Mouse (Mus musculus): ENCODE results near the gene Cldn13.
"Not testable (repeated sequence)": the region's sequence is repeated elsewhere in the genome, so short reads cannot be mapped to it uniquely, and the experiment has no call there.

Cldn13 gene

DNA sequence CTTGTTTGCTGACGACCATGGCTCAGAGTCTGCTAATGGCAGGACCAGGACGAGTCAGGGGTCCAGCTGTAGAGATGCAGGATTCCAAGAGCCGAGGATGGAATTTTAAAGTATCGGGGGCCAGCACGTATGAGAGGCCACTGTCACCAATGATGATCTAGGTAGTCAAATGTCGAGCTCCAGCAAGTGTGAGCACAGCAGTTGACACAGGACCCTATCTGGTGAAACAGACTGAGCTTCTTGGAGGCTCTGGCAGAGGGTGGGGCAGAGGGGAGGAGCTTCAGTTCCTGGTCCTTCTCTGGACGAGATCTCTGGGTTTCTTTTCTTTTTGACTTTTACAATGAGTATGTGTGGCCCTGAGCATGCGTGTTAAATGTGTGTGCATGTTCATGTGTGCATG is at the start of gene Cldn13:
TSS of gene Cldn13 (minus strand) at position 216 of the 400 bp plus-strand sequence.
- DNase-seq, result peak; percentile 94

DNA sequence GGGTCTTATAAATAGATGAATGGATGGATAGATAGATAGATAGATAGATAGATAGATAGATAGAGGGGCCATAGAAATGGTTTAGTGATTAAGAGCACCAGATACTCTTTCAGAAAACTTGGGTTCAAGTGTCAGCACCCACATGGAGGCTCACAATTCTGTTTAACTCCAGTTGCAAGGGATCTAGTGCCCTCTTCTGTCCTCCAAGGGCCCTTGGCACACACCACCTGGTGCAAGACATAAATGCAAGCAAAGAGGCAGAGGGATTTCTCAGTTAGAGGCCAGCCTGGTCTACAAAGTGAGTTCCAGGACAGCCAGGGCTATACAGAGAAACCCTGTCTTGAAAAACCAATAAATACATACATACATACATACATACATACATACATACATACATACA is 49.3 kb upstream of the Cldn13 start:
- DNase-seq, result not testable (repeated sequence)

DNA sequence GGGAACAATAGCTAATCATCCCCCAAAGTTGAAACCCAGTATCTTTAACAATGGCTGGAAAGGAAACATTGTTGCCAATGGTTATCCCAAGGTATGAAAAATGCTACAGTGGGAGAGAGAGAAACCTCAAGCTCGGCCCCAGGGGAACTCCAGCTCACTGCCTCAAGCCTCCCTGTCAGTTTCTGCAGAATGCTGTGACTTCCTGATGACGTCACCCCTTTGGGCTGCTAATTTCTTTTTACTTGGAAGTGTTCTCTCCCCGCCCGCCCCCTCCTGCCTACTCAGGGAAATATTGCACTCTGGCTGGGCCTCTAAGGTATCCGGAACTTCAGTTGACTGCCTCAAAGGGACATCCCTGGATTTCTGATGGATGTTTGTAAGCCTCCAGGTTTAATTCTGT is 48.2 kb upstream of the Cldn13 start:
- no peak for DNase-seq

DNA sequence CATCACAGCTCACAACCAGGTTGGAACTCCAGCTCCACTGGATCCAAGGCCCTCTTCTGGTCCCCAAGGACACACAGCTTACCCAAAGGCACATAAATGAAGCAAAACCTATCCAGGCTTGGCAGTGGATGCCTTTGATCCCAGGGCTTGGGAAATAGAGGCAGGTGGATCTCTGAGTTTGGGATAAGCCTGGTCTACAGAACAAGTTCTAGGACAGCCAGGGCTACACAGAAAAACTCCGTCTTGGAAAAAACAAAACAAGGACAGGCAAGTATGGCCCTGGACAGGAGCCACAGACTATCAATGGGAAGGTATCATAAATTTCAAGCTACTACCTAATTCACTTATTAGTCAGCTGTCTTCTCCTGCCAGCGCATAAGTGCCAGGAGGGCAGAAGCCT is 46.2 kb upstream of the Cldn13 start:
- DNase-seq, result no peak

DNA sequence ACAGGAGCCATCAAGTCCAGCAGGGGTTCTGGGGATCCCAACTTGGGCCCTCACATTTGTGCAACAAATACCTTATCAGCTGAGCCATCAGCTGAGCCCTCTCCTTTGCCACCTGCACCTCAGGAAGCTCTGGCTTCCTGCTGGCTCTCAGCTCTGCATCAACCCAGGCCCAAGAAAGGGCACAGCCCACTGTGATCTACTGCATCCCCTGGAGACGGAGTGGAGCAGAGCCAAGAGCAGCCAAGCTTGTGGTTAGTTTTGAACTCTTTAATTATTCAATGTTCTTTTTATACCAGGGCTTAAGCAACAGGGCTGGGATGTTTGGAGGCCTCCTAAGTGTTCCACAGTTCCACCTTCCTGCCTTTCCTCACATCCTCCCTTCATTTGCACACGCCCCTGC is 45.1 kb upstream of the Cldn13 start:
- no peak for DNase-seq

DNA sequence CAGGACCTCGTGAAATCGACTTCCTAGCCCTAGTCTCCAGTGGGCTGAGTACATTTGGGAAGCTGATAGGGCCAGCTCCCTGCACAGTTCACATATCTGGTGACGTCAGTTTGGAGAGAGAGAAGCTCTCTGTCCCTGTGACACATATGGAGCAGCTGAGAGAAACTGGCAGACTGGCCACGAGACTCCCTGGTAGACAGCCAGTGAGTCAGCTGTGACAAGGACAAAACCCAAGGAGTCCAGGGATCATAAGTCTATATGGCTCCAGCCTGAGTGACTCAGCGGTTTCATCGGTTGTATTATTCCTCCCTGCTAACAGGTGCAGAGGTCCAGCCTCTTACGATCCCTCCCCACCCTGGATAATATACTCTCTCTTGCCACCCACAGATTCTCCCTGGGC is 43.8 kb upstream of the Cldn13 start:
- DNase-seq, result no peak

DNA sequence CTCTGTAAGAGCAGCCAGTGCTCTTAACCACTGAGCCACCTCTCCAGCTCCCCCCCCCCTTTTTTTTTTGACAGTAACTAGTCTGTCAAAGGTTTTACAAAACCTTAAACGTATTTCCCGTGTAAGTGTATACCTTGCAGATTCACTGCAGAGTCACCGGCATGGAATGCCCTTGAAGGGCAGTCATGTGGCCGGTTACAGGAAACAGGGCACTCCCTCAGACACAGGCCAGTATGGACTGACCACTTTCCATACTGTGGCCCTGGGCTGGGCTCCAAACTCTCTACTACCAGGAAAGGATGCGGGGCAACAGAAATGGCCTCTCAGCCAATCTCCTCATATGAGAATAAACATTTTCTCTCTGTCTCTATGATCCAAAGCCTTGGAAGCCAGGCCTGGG is 40.2 kb upstream of the Cldn13 start:
- no peak for DNase-seq

DNA sequence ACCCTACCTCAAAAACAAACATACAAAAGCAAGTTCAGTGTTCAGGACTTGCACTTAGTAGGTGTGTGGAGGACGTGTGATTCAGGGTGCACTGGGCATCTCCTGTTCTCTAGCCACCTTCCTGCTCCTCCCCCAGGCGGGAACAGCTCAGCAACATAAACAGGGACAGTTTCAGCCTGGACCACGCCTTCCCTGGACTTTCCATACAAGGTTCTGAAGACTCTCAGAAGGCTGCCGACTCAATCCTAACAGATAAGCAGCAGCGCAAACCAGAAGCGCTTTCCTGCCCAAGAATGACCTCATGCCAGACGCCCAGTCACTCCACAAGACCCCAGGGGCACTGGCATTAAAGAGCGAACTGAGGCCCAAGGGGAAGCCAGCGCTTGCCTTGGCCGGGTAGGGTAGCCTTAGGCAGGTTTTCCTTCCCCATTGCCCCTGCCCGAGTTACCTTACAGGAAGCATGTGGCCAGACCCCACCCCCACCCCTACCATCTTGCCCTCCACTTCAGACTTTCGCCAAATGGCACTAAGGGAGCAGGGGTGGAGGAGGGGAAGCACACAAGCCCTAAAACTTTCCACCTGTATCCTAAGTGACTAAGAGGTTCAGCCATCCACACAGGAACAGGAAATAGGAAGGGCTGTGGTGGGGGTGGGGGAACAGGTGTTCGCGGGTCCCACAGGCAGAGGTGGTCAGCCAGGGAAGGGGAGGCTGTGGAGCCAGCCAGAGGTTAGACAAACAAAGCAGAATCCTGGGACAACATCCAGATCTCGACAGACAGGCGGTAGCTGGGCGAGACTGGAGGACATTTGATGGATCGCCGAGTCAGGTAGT is 35.9 kb upstream of the Cldn13 start:
- peak; percentile 30 for DNase-seq

DNA sequence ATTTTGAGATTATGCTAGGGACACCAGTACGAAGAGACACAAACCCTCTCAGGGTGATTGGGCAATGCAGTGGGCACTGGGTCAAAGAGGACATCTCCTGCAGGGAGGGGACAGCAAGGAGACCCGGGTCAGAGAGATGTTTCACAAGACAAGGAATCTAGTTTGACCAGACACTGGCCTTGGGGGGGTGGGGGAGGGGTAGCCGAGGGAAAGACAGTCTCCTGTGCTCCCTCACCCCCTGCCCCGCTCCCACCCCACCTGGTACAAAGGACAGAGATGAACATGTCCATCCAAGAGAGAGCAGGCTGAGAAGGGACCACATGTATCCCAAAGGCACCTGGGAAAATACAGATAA is 32.7 kb upstream of the Cldn13 start:
- DNase-seq, result no peak

DNA sequence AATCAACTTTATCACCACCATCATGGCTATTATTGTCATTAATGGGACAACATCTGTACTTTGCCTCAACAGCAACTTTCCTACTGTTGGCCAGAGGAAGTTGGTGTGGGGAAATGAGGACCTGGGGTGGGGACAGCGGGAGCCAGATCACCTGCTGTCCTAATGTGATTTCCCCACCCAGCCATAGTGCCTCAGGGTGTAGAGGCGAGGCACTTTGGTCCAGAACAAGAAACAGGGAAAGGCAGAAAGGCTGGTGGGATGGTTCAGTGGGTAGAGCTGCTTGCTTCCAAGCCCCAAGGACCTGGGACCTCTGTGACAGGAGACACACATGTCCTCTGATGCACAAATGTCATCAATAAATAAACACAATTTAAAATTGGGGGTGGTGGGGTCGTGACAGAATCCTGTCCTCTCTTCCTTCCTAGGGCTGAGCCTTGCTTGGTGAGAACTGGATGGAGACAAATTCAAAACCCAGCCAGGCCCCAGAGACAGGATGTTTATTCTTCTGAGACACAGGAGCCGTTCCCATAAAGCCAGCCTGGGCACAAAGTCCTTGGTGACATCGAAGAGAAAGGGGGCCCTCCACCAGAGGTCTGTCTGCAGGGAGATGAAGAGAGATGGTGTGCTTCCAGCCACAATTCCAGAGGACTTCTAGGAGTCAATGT is 32.2 kb upstream of the Cldn13 start:
- no peak for DNase-seq

DNA sequence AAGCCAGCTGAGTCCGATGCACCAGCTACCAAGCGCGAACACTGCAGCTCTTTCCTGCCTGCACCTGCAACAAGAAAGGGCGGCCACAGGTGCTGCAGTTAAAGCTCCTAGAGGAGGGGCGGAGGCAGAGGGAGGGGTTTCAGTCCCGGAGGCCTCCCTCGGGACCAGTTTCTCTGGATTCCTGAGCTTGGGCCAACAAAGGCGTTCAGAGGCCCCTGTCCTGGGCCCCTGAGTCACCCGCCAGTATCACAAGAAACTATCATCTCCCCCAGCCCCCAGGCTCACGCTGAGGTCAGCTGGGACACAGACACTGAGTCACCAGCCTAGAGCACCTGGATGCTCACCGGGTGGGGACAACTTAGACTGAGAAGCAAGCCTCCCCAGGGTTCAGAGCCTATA is 31.5 kb upstream of the Cldn13 start, which contains the start of gene Cldn4:
TSS of gene Cldn4 (minus strand) at position 78 of the 399 bp plus-strand sequence.
- no peak for DNase-seq

DNA sequence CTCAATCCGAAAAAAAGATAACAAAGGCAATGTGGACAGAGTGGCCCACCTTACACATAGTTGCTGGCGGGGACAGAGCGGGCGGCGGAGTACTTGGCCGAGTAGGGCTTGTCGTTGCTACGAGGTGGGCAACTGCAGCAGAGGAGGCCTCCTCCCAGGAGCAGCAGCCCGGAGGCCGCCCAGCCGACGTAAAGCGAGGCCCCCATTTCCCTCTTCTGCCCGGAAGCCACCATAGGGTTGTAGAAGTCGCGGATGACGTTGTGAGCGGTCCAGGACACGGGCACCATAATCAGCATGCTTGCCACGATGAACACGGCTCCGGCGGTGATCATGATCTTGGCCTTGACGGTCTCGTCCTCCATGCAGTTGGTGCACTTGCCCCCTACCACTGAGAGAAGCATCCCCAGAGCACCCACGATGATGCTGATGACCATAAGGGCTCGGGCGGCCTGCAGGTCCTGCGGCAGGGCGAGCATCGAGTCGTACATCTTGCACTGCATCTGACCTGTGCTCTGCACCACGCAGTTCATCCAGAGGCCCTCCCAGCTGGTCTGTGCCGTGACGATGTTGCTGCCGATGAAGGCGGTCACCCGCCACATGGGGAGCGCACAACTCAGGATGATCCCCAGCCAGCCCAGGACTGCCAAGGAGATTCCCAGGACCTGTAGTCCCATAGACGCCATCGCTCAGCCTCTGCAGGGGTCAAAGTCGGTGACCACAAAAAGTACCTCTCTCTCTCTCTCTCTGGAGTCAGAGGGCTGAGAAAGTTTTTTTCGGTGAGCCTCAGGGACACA is 30.9 kb upstream of the Cldn13 start:
- no peak for DNase-seq

DNA sequence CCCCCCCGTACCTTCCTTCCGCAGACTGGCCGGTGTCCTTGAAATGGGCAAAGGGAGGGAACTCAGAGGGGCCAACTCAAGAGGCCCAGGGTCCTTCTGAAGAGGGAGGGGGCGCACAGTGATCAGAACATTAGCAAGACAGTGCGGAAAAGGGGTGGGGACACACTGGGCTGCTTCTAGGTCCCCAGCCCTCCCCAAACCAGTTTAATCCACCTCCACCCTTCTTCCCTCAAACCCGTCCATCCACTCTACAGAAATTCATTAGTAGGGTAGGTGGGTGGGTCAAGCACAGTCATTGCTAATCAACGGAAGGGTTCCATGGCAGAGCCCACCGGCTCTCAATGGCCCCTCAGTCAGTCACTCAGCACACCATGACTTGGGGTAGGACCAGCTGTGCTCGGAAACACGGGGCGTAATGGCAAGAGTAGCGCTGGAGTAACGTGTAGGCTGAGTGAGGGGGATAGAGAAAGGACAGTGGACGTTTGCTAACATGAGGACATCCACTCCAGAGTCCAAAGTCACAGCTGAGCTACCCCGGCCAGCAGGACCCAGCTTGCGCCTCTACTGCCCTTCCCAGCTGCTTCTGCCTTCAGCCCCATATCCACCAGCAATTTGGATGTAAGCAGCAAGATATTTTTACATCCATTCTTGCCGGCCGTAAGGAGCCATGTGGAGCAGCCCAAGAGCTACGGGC is 30.1 kb upstream of the Cldn13 start:
- no peak for DNase-seq

DNA sequence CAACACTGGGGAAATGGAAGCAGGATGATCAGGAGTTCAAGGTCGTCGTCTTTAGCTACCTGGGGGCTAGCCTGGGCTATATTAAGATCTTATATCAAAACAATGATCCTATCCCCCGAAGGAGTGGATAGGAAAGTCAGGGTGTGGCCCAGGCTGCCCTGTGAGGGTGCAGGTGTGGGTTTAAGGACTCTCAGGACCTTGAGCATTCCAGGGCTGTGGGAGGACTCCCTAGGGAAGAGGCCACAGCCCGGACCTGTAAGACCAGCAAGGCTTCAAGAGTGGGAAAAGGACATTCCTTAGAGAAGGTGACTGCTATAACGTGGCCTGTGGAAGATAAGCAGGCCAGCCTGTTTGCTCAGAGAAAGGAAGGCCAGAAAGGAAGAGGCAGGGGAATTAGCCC is 28.9 kb upstream of the Cldn13 start:
- DNase-seq, result no peak

DNA sequence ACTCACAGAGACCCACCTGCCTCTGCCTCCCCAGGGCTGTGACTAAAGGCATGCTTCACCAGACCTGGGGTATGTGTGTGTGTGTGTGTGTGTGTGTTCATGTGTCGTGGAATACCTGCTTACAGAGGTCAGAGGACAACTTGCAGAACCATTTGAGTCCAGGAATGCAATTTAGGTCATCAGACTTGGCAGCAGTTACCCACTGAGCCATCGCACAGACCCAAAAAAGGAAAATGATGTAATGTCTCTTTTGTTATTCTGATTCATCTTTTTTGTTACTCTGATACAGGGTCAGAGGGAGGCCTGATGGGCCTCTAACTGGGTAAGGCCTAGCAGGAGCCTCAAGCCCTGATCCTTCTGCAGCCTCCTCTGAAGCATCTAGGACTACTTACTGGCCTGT is 27.4 kb upstream of the Cldn13 start:
- no peak for DNase-seq

DNA sequence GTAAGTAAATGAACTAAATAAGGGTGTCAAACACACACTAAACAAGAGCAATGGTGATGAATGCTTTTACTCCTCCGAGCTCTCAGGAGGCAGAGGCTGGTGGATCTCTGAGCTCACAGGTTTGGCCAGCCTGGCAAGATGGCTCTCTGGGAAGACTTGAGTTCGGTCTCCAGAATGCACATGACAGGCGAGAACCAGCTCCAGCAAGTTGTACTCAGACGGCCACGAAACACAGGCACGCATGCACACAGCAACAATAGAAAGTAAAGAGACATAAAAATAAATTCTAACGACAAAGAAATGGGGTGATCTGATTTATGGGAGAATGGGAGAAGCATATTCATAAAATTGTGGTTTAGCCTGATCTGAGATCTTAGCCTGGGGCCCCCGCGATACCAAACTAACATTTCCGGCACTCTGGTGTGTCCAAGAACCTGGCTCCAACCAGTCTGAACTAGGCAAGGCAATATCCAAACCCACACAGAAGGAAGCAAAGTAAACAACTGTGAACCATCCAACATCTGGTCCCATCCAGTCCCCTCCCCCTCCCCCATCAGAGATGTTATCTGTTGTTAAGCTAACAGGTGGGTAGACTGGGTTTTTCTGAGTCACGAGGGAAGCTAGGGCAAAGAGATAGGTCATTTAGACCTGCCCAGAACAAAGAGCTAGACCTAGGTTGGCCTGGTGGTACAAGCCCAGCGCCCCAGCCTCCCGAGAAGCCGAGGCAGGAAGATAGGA is 26.3 kb upstream of the Cldn13 start:
- DNase-seq, result peak; percentile 34

DNA sequence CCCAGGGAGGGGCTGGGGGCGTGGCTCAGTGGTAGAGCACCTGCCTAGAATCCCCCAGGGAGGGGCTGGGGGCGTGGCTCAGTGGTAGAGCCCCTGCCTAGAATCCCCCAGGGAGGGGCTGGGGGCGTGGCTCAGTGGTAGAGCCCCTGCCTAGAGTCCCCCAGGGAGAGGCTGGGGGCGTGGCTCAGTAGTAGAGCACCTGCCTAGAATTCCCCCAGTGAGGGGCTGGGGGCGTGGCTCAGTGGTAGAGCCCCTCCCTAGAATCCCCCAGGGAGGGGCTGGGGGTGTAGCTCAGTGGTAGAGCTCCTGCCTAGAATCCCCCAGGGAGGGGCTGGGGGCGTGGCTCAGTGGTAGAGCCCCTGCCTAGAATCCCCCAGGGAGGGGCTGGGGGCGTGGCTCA is 24.2 kb upstream of the Cldn13 start:
- DNase-seq, result not testable (repeated sequence)

DNA sequence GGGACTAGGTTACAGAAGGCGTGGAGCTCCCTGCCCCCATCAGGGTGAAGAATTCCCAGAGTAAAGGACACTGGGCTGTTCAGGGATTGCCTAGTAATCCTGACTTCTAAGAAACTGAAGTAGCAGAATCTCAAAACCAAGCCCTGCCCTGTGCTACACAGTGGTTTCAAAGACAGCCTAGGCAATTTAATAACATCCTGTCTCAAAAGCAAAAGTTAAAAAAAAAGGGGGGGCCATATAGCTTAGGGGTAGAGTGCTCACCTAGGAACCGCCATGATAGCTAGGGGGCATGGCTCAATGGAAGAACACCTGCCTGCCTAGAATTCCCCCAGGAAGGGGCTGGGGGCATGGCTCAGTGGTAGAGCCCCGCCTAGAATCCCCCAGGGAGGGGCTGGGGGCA is 23.7 kb upstream of the Cldn13 start:
- no peak for DNase-seq

DNA sequence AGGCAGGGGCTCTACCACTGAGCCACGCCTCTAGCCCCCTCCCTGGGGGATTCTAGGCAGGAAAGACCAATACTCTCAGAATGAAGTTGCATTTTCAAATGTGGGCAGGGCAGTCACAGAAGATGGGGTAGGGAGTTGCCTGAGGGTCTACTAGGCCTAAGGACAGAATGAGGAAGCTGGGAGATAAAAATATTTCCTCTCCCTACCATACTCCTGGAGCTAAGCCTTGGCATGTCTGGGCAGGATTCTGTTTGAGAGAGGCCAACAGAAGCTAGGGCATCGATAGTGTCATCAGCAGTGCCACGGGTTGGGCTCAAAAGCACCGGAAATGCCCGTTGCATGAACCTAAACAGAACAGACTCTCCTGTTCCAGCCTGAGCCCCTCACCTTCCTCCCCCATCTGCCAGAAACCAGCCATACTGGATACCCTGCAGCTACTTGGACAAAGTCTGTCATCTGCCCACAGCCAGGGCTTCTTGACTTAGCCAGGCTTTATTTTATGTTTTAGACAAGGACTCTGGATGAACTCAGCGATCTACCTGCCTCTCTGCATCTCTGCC is 21.4 kb upstream of the Cldn13 start:
- no peak for DNase-seq

DNA sequence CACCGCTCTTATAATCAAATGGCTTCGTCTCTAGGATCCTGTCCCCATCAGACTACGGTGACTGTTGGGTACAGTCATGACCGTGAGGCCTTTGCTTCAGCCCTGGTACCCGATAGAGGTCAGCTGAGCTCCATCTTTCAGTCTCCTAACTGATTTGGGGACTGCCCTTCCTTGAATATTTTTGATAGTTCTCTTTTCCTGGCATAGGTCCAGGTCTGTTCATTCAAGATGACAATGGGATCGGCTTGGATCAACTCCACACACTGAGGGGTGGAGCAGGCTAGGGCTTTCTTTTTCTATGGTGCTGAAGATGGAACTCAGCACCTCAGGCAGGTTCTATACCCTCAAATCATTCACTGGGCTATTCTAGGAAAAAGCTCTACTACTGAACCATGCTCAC is 20.7 kb upstream of the Cldn13 start:
- DNase-seq, result no peak

DNA sequence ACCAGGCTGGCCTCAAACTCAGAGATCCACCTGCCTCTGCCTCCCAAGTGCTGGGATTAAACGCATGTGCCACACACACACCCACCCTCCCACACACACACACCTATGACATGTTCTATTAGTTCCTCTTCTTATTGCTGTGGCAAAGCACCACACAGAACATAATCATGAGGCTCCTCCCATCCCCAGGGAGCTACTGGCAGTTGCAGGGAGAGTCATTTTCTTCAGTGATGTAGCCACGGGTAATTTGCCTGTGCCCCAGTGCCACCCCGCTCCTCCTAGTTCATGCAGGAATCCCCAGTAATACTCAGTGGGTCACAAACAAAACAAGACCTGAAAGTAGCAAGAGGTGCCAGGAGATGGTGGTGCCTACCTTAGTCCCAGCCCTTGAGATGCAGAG is 19.3 kb upstream of the Cldn13 start:
- no peak for DNase-seq

DNA sequence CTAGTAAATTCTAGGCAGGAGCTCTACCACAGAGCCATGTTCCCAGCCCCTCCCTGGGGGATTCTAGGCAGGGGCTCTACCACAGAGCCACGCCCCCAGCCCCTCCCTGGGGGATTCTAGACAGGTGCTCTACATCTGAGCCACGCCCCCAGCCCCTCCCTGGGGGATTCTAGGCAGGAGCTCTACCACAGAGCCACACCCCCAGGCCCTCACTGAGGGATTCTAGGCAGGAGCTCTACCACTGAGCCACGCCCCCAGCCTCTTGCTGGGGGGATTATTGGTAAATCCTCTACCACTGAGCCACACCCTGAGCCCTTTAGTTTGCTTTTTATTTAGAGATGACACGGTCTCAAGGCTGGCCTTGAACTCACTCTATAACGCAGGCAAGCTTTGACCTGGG is 18.4 kb upstream of the Cldn13 start:
- DNase-seq, result not testable (repeated sequence)
